Mouse (Mus musculus): Measurements from ENCODE around the gene Slco3a1. TPM values are rescaled to one million over a fixed set of nuclear protein-coding genes. Genes with fewer than 3 reads are reported as not detected.
A peak's percentile ranks its signal among the peaks of the same experiment; 100 is the strongest.

The Slco3a1 gene
- total RNA-seq, 2 experiments from 2014 or later = 56.9 to 64.7 TPM

- intact Hi-C loops (cut with DNase I) = no loop called here
- DNase-seq = no peak
Measured at GRCm38 (mm10) chr7:74327716-74328115, 226.9 kb downstream of the Slco3a1 start.

- no peak for DNase-seq
- intact Hi-C loops (cut with DNase I) = no loop called here
Measured at GRCm38 (mm10) chr7:74325052-74325451, 229.5 kb downstream of the Slco3a1 start.

DNA sequence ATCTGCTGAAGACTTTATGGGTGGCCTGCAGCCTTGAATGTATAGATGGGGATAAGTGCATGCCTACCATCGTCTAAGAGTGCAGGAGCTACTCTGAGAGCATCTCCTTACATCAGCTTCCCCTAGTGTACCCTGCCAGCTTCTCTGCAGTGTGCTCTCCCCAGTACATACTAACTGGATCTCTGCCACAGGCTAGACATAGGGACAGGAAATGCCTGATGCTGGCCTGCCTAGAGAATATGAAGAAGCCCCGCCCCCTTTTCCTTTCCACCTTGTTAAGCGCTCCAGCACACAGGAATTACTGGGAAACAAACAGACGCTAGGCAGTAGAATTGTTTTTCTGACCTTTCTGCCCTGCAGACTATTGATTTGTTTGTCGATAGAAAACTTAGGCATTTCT, 230.9 kb downstream of the Slco3a1 start:
- intact Hi-C loops (cut with DNase I) = no loop called here

GRCm38 (mm10) chr7:74323194-74323593, 231.4 kb downstream of the Slco3a1 start:
- DNase-seq = no peak
- intact Hi-C loops (cut with DNase I) = no loop called here

More for the DNA sequence above, 230.9 kb downstream of the Slco3a1 start:
- no peak for DNase-seq

DNA sequence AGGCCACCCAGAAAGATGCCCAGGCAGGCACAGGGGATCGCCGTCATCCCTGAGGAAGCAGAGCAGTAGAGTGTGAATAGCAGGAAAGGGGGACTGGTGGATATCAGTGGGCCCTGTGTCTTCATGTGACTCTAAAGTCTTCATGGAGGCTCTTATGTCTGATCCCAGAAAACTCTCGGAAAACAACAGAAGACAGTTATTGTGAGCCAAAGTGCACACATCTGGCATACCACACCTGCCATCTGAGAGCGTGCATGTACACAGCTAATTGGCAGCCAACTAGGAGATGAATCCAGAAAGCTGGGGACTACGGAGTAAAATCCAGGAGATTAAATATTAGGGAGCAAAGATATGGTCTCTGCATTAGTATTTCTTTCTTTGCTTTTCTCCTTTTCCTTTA, 233.9 kb downstream of the Slco3a1 start:
- DNase-seq = no peak
- intact Hi-C loops (cut with DNase I) = no loop called here

GRCm38 (mm10) chr7:74315836-74316435, 238.6 kb downstream of the Slco3a1 start:
- intact Hi-C loops (cut with DNase I) = no loop called here
- no peak for DNase-seq

GRCm38 (mm10) chr7:74314276-74314675, 240.3 kb downstream of the Slco3a1 start:
- intact Hi-C loops (cut with DNase I) = no loop called here
- no peak for DNase-seq

DNA sequence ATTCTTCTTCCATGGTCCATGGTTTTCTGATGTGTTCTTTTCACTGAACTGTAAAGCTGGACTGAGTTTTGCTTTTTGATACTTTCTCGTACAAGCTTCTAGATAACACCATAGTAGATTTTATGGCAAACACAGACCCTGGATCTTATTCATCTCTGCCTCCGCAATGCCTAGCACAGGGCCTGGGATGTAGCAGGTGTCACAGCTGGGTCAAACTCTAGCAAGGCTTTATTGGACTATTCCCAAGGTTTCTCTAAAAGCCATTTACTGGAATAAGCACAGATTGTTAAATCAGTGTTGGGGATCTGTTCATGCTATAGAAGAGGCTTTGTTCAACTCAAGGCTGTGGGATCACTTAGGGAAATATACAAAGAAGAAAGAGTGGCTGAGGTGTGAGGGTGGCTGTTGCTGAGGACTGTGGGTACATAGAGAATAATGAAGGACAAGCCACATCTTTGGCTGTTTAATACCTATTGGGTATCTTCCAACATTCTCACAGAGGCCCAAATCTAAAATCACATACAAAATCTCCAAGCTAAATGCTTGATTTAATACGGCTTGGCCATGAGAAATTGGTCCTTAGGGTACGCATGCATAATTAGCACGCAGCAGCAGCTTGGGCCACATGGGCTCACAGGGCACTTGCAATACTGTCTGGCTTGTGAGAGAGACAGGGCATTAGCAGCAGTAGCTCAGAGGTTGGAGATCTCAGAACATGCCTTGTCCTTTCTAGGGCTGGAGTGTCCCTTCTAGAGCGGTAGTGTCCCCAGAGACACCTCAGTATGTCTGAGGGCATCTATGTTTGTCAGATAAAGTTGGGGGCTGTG, 241.1 kb downstream of the Slco3a1 start:
- DNase-seq = no peak
- intact Hi-C loops (cut with DNase I) = no loop called here

DNA sequence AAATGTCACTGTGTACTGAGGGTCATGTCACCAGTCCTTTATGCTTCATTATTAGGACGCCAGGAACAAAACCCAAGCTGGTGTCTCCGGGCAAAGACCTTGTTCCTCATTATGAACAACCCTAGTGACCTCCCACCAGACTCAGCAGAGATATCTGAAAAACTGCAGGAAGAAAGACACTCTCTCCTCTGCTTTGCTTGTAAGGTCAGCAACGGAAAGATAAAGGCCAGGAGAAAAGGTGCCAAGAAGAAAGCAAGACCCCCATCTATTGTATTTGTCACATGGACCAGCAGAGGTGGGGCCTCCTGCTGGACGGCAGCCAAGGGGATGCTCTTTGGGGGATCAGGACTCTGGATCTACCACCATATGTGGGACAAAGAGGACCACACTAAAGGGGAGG, 243.0 kb downstream of the Slco3a1 start:
- intact Hi-C loops (cut with DNase I) = no loop called here
- DNase-seq = no peak

GRCm38 (mm10) chr7:74303611-74304300, 250.8 kb downstream of the Slco3a1 start:
- DNase-seq = no peak
- intact Hi-C loops (cut with DNase I) = no loop called here

- intact Hi-C loops (cut with DNase I) = no loop called here
- DNase-seq = no peak
Measured at GRCm38 (mm10) chr7:74303081-74303480, 251.5 kb downstream of the Slco3a1 start.

- intact Hi-C loops (cut with DNase I) = no loop called here
- no peak for DNase-seq
Measured at GRCm38 (mm10) chr7:74286531-74286930, 268.0 kb downstream of the Slco3a1 start.

GRCm38 (mm10) chr7:74280371-74280770, 274.2 kb downstream of the Slco3a1 start:
- intact Hi-C loops (cut with DNase I) = no loop called here
- no peak for DNase-seq

GRCm38 (mm10) chr7:74279356-74279755, 275.2 kb downstream of the Slco3a1 start:
- no peak for DNase-seq
- intact Hi-C loops (cut with DNase I) = no loop called here

DNA sequence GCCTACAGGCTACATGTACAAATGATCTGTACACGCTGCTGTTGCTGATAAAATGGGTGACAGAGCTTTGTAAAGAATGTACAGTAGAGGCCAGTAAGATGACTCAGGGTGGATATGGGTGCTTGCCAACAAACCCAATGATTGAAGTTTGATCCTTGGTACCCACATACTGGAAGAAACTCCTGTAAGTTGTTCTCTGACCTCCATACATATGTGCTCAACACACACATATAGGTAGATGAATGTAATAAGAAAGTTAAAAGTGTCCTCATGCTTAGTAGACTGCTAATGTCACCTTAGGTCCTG, 284.5 kb downstream of the Slco3a1 start:
- intact Hi-C loops (cut with DNase I) = no loop called here
- no peak for DNase-seq

DNA sequence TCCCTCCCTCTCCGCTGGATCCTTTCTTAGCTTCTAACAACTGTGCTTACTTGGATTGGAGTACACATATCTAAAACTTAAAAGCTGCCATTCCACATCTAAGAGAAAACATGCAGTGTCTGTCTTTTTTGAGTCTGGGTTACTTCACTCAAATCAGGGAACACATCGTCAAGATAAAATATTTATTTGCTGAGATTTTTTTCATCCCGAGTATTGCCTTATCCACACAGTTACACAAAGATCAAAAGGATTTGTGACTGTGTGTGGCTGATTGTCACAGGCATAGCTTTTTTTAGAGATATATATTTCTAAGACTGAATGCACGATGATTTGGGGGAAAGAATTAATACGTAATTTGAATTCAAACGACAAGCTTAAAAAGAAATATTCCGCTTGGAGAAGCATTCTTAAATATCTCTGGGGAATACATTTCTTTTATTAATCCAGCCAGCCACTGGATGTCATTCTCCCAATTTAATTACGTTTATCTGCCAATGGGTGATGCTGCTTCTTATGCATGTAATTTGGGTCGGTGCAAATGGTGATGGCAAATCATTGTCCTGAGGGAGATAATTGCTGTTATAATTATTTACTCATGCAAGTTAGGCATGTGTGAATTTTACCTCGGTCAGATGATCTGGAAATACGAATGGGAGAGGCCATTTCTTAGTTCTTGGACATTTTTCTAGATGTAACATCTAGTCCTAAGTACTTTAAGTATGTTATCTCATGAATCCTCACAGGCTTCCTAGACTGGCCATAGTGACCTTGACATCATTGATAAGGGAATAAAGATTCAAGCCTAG, 285.1 kb downstream of the Slco3a1 start:
- DNase-seq = no peak
- intact Hi-C loops (cut with DNase I) = no loop called here

- no peak for DNase-seq
- intact Hi-C loops (cut with DNase I) = no loop called here
Measured at GRCm38 (mm10) chr7:74266511-74267168, 287.9 kb downstream of the Slco3a1 start.

- intact Hi-C loops (cut with DNase I) = no loop called here
- no peak for DNase-seq
Measured at GRCm38 (mm10) chr7:74256291-74256690, 298.3 kb downstream of the Slco3a1 start.

DNA sequence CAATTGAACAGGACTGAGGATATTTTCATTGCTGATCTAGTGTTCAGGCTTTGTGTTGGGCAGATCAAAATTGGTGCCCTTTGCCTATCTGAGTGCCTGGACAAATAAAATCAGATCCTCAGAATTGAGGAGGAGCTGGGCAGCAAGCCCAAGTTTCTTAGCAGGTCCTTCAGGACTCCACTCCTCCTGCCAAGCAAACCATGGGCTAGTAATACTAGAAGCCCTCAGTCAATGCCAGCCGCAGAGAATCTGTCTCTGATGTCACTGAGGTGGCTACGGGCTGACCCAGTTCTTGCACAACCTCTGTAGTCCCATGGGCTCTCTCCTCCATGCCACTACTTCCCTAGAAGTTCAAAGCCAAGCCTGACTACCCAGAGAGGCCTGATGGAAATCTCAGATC, 302.5 kb downstream of the Slco3a1 start:
- DNase-seq = peak; percentile 14 to 17
- intact Hi-C loops (cut with DNase I) = no loop called here

- DNase-seq = no peak
- intact Hi-C loops (cut with DNase I) = no loop called here
Measured at GRCm38 (mm10) chr7:74241236-74241635, 313.3 kb downstream of the Slco3a1 start.

Measured in gastrocnemius, postnatal 36 days (tissue).